Mouse (Mus musculus) cerebellum, adult 11 months (tissue): ENCODE measurements around the gene Ssxb10.
"Not testable (repeated sequence)": the region's sequence is repeated elsewhere in the genome, so short reads cannot be mapped to it uniquely, and the experiment has no call there.

Experiments used
- DNase-seq: peaks from one replicate; pipeline ENCODE4 v3.0.0; 2022

The Ssxb10 gene

GRCm38 (mm10) chrX:8327124-8327523, at the start of gene Ssxb10:
Ssxb10 (plus strand) TSS chrX:8327424.
- DNase-seq = no peak

GRCm38 (mm10) chrX:8288621-8289020, 38.6 kb upstream of the Ssxb10 start:
- no peak for DNase-seq

GRCm38 (mm10) chrX:8309302-8309701, 17.9 kb upstream of the Ssxb10 start:
- DNase-seq = no peak

- DNase-seq = peak; percentile 9
Measured at GRCm38 (mm10) chrX:8314905-8315304, 12.3 kb upstream of the Ssxb10 start.

GRCm38 (mm10) chrX:8366678-8367077, 39.5 kb downstream of the Ssxb10 start, which contains the start of gene Ssxb9:
Ssxb9 (plus strand) TSS chrX:8366978.
- DNase-seq = not testable (repeated sequence)
